Mouse (Mus musculus): ENCODE results near the gene Naaladl2.

GRCm38 (mm10) chr3:24942170-24942569 lies 201.9 kb downstream of the Naaladl2 start:
- TF ChIP-seq POLR2A (IDR thresholded peaks at IDR 0.05; ENCODE audit: insufficient read depth, low read length) (no peak), CTCF (IDR thresholded peaks at IDR 0.05; ENCODE audit: low read depth, low read length) (no peak)
